ENCODE assay signal across 8 mouse cellular contexts in the genomic region with DNA sequence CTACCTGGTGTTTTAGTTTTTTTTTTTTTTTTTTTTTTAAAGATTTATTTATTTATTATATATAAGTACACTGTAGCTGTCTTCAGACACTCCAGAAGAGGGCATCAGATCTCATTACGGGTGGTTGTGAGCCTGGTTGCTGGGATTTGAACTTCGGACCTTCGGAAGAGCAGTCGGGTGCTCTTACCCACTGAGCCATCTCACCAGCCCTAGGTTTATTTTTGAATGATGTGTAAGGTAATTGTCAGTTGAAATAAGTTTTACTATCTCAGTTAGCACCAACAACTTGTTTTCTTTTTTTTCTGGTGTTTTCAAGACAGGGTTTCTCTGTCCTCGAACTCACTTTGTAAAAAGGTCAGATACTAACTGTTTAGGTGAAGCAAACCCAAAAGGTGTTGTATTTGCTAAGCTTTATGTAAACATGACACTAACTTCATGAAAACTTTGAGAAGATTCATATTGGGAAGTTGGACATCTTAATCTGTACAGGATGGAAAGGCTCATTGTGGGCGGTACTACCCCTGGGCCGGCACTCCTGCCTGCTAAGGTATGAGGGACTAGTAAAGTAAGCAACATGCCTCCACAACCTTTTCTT. TPM values are rescaled to one million over a fixed set of nuclear protein-coding genes. Genes with fewer than 3 reads are reported as not detected.
DNase-seq lines count a peak whose midpoint lies in the region; ATAC-seq lines count a peak whose summit lies in the region.

No protein-coding gene starts in this region.

- H3K36me3 ChIP-seq in forebrain, embryonic 10.5 days (replicated peaks) = peaks cover 8% of the 10 kb centered on the region
- H3K36me3 ChIP-seq in forebrain, embryonic 16.5 days (ENCODE audit: control insufficient read depth, insufficient read depth) = peaks cover 3% of the 10 kb centered on the region; the same call in 1 of the 2 replicates
- no peaks in the 10 kb centered on the region for H3K36me3 ChIP-seq in splenic B cell, adult 2 months (ENCODE audit: control insufficient read depth, insufficient read depth, low read length, poor library complexity, severe bottlenecking)

- no peak overlapping the region for H3K4me2 ChIP-seq in forebrain, embryonic 16.5 days (ENCODE audit: low read length)

- peaks cover 11% of the 10 kb centered on the region for H3K4me1 ChIP-seq in forebrain, embryonic 10.5 days
- H3K4me1 ChIP-seq in forebrain, embryonic 16.5 days (replicated peaks; ENCODE audit: control insufficient read depth, insufficient read depth, low read length) = peaks cover 14% of the 10 kb centered on the region

- no peak for ATAC-seq in forebrain, embryonic 16.5 days
- peak; percentile 3 for ATAC-seq in CD4-positive, CD25-positive, alpha-beta regulatory T cell, adult 4 months

- H3K9me3 ChIP-seq in forebrain, embryonic 10.5 days = no peaks in the 10 kb centered on the region
- no peaks in the 10 kb centered on the region for H3K9me3 ChIP-seq in forebrain, embryonic 16.5 days (ENCODE audit: control insufficient read depth, low read length)

- DNase-seq in forebrain, embryonic 10.5 days (ENCODE audit: extremely low spot score, low spot score) = peak; percentile 60
- peak; percentile 53 for DNase-seq in embryo, embryonic 9.5 days (ENCODE audit: extremely low spot score)
- DNase-seq in induced T-regulatory cell, adult 2 months (ENCODE audit: low read depth) = peak; percentile 84
- peak; percentile 36 for DNase-seq in lung, postnatal 10 days
- DNase-seq in splenic B cell, adult 2 months (ENCODE audit: low read depth, low spot score) = peak; percentile 89
- no peak for DNase-seq in spleen, postnatal 4 days (ENCODE audit: low spot score in 2 of 2)

- H3K9ac ChIP-seq in forebrain, embryonic 16.5 days (replicated peaks; ENCODE audit: low read depth, low read length) = no peak overlapping the region

- H3K27me3 ChIP-seq in forebrain, embryonic 10.5 days (ENCODE audit: poor library complexity, severe bottlenecking) = no peaks in the 10 kb centered on the region
- H3K27me3 ChIP-seq in forebrain, embryonic 16.5 days (replicated peaks; ENCODE audit: control insufficient read depth, insufficient read depth, low read length) = no peaks in the 10 kb centered on the region
- H3K27me3 ChIP-seq in splenic B cell, adult 2 months (ENCODE audit: control insufficient read depth, insufficient read depth, low read length, poor library complexity, severe bottlenecking) = no peaks in the 10 kb centered on the region; the same call in 1 of the 2 replicates

- H3K27ac ChIP-seq in forebrain, embryonic 10.5 days = no peak overlapping the region
- no peak overlapping the region for H3K27ac ChIP-seq in forebrain, embryonic 16.5 days (ENCODE audit: low read length)

- H3K4me3 ChIP-seq in forebrain, embryonic 10.5 days = no peak overlapping the region
- no peak overlapping the region for H3K4me3 ChIP-seq in forebrain, embryonic 16.5 days (replicated peaks; ENCODE audit: low read length)

- 17% methylated on average over 7 of the region's 7 CpGs for WGBS in forebrain, embryonic 10.5 days
- 8% methylated on average over 7 of the region's 7 CpGs for WGBS in forebrain, embryonic 16.5 days

RNA-seq across cellular contexts. Expression of gene Eapp, which starts 1.4 kb away (rescaled TPM):
- polyA plus RNA-seq in forebrain, embryonic 10.5 days (2016; fragmentation: Nextera tagmentation; extraction: Ambion mirVana) = 69.7 and 74.0 TPM in 2 replicates
- 80.3 and 85.6 TPM in 2 replicates for polyA plus RNA-seq in forebrain, embryonic 16.5 days (2015; fragmentation: Nextera tagmentation; extraction: Ambion mirVana)
- polyA plus RNA-seq in CD4-positive, CD25-positive, alpha-beta regulatory T cell, adult 4 months (2017; shearing (Covaris generic)) = 100 to 1,000 TPM; 115 to 149 TPM

RNA-seq across cellular contexts. Expression of gene Sptssa, which starts 40.7 kb away (rescaled TPM):
- 163 and 165 TPM in 2 replicates for polyA plus RNA-seq in forebrain, embryonic 10.5 days (2016; fragmentation: Nextera tagmentation; extraction: Ambion mirVana)
- polyA plus RNA-seq in forebrain, embryonic 16.5 days (2015; fragmentation: Nextera tagmentation; extraction: Ambion mirVana) = 169 and 183 TPM in 2 replicates
- 100 to 1,000 TPM; 177 to 227 TPM for polyA plus RNA-seq in CD4-positive, CD25-positive, alpha-beta regulatory T cell, adult 4 months (2017; shearing (Covaris generic))

Comparison
In these comparisons a context has a peak if more than half of its experiments do, and no peak if none do; other contexts are left out.
1. DNase-seq: peak in forebrain, embryonic 10.5 days (single experiment), embryo, embryonic 9.5 days (single experiment), induced T-regulatory cell, adult 2 months (single experiment), lung, postnatal 10 days (single experiment) and splenic B cell, adult 2 months (single experiment); none in spleen, postnatal 4 days (0 of 2).